Mouse (Mus musculus) neural tube, embryonic 14.5 days (tissue): Measurements from ENCODE around the gene Fignl1. TPM values are rescaled to one million over a fixed set of nuclear protein-coding genes. Genes with fewer than 3 reads are reported as not detected.
A peak's percentile ranks its signal among the peaks of the same experiment; 100 is the strongest.

ENCODE experiments used
- ATAC-seq: fragments of 200-750 bp; cut with Nextera tagmentation; 2 replicates; pipeline ENCODE4 v1.8.0; 2017; ENCODE audit warnings: low read depth, mild to moderate bottlenecking, moderate TSS enrichment, moderate library complexity
- H3K27ac ChIP-seq: fragments of 300-500 bp; sonication (generic); 2 replicates; pipeline ENCODE4 v1.5.1; 2014; ENCODE audit warnings: low read depth, mild to moderate bottlenecking, control low read depth, low read length, moderate library complexity, mixed read lengths
- H3K27me3 ChIP-seq: fragments of 300-500 bp; sonication (generic); 2 replicates; pipeline ENCODE4 v1.6.1; 2014; ENCODE audit warnings: low read length; ENCODE audit not compliant: control insufficient read depth, insufficient read depth
- H3K36me3 ChIP-seq: fragments of 300-500 bp; sonication (generic); 2 replicates; pipeline ENCODE4 v1.6.1; 2014; ENCODE audit warnings: low read length, mixed read lengths; ENCODE audit not compliant: control insufficient read depth, insufficient read depth
- H3K4me1 ChIP-seq: fragments of 300-500 bp; sonication (generic); 2 replicates; pipeline ENCODE4 v1.6.1; 2014; ENCODE audit warnings: low read length; ENCODE audit not compliant: control insufficient read depth, insufficient read depth
- H3K4me2 ChIP-seq: fragments of 300-500 bp; sonication (generic); 2 replicates; pipeline ENCODE4 v1.6.1; 2014; ENCODE audit warnings: mild to moderate bottlenecking, low read depth, low read length, control low read depth
- H3K4me3 ChIP-seq: fragments of 300-500 bp; sonication (generic); 2 replicates; pipeline ENCODE4 v1.5.1; 2014; ENCODE audit warnings: low read depth, low read length, control low read depth, mixed read lengths
- H3K9ac ChIP-seq: fragments of 300-500 bp; sonication (generic); replicated peaks from 2 replicates; pipeline ENCODE4 v1.6.1; 2014; ENCODE audit warnings: low read depth, mild to moderate bottlenecking, control low read depth, low read length, mixed read lengths
- H3K9me3 ChIP-seq: fragments of 300-500 bp; sonication (generic); 2 replicates; pipeline ENCODE4 v1.6.1; 2016; ENCODE audit warnings: low read length; ENCODE audit not compliant: control insufficient read depth
- WGBS: fragments of 180-500 bp; shearing (Covaris S2); extraction: QIAGEN DNeasy Blood & Tissue Kit; methylation state at CpG from one replicate; pipeline ENCODE4 v1.1.7; 2014; 5-methylcytosine and 5-hydroxymethylcytosine counted together
- polyA plus RNA-seq: library from polyadenylated mRNA; unstranded; fragments of >200 nt; fragmentation: Nextera tagmentation; extraction: Ambion mirVana; gene quantifications from 2 replicates; pipeline ENCODE4 v1.2.1, GENCODE M21; 2014

Fignl1 gene
- 8.0 and 9.5 TPM in 2 replicates for polyA plus RNA-seq

DNA sequence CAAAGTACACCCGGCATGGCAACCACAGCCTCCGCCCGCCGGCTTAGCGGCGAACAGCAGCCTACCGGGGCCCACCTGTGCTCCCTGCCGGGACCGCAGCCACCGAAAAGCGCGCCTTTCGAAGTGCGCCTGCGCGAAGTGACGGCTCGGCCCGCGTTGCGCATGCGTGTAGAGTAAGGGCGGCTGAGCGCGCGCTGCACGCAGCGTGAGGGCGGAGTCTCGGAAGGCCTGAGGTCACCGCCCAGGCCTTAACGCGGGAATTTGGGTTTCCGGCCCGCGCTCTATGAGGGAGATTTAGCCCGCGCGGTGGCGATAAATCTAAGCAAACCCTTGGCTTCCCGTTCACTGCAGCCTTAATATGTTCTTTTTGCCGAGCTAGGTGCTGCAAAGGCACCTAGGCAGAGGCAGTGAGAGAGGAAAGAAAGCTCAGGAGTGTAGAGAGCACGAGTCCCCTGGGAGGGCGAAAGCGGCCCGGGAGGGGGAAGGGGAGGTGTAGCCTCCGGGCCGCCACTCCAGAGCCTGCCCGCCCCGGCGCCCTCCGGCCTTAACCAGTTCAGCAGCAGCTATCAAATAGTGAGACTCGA, at the start of gene Fignl1:
Fignl1 (minus strand) TSS at position 143 of the 584 bp plus-strand sequence.
- H3K27me3 ChIP-seq: no peaks in the 10 kb centered on the region
- H3K36me3 ChIP-seq: no peaks in the 10 kb centered on the region
- H3K4me1 ChIP-seq: no peaks in the 10 kb centered on the region
- peak within 1 kb of the TSS; percentile 50 for H3K4me3 ChIP-seq
- no peaks in the 10 kb centered on the region for H3K9me3 ChIP-seq
- under 1% methylated on average over 53 of the region's 53 CpGs for WGBS
- peak within 1 kb of the TSS; percentile 65 for H3K4me2 ChIP-seq
- H3K9ac ChIP-seq: peak within 1 kb of the TSS; percentile 60
- ATAC-seq: peak; percentile 96
- H3K27ac ChIP-seq: peak within 1 kb of the TSS; percentile 90

GRCm38 (mm10) chr11:11856959-11857358, 48.2 kb upstream of the Fignl1 start:
- peaks cover 4% of the 10 kb centered on the region; the same call in 1 of the 2 replicates for H3K4me1 ChIP-seq
- no peaks in the 10 kb centered on the region for H3K36me3 ChIP-seq
- no peak overlapping the region for H3K4me3 ChIP-seq
- H3K9me3 ChIP-seq: no peaks in the 10 kb centered on the region
- H3K27me3 ChIP-seq: no peaks in the 10 kb centered on the region
- H3K9ac ChIP-seq: no peak overlapping the region
- no peak overlapping the region for H3K4me2 ChIP-seq
- 98% methylated on average over 3 of the region's 3 CpGs for WGBS
- ATAC-seq: no peak
- no peak overlapping the region for H3K27ac ChIP-seq

GRCm38 (mm10) chr11:11855685-11856131, 46.9 kb upstream of the Fignl1 start:
- peaks cover 4% of the 10 kb centered on the region; the same call in 1 of the 2 replicates for H3K4me1 ChIP-seq
- no peaks in the 10 kb centered on the region for H3K36me3 ChIP-seq
- H3K4me3 ChIP-seq: no peak overlapping the region
- no peak overlapping the region for H3K4me2 ChIP-seq
- ATAC-seq: peak; percentile 71
- H3K9ac ChIP-seq: no peak overlapping the region
- H3K27me3 ChIP-seq: no peaks in the 10 kb centered on the region
- H3K27ac ChIP-seq: peak overlapping the region; percentile 17; the same call in 1 of the 2 replicates
- H3K9me3 ChIP-seq: no peaks in the 10 kb centered on the region
- WGBS: 9% methylated on average over 11 of the region's 11 CpGs

- Histone ChIP-seq H3K4me2 (no peak overlapping the region), H3K27me3 (no peaks in the 10 kb centered on the region), H3K9ac (no peak overlapping the region), H3K27ac (no peak overlapping the region), H3K36me3 (no peaks in the 10 kb centered on the region), H3K4me1 (peaks cover 4% of the 10 kb centered on the region; the same call in 1 of the 2 replicates), H3K9me3 (no peaks in the 10 kb centered on the region), H3K4me3 (no peak overlapping the region)
- peak; percentile 66 for ATAC-seq
- WGBS: 14% methylated on average over 6 of the region's 6 CpGs
Measured at GRCm38 (mm10) chr11:11855061-11855672, 46.4 kb upstream of the Fignl1 start.

DNA sequence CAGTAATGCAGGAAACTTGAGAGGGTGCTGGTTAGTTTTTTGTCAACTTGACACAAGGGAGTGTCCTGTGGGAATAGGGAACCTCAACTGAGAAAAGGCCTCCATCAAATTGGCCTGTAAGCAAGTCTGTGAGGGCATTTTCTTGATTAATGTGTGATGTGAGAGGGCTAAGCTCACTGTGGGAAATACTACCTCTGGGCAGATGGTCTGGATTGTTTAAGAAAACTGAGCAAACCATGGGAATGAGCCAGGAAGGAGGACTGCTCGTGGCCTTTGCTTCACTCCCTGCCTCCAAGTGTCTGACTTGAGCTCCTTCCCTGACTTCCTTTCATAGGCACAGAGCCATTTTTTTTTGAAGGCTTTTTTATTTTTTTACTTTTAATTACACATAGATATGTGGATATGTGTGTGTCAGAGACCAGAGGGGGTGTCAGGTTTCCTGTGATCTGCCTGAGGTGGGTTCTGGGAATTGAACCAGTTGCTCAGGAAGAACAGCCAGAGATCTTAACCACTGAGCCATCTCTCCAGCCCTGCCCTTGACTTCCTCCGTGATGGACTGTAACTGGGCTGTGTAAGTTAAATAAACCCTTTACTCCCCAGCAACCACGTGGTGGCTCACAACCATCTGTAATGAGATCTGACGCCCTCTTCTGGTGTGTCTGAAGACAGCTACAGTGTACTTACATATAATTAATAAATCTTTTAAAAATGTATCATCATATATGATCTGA, 45.1 kb upstream of the Fignl1 start:
- Histone ChIP-seq H3K27ac (no peak overlapping the region), H3K4me3 (no peak overlapping the region), H3K27me3 (no peaks in the 10 kb centered on the region), H3K9ac (no peak overlapping the region), H3K4me1 (peaks cover 4% of the 10 kb centered on the region; the same call in 1 of the 2 replicates), H3K4me2 (no peak overlapping the region), H3K36me3 (no peaks in the 10 kb centered on the region), H3K9me3 (no peaks in the 10 kb centered on the region)
- 34% methylated on average over 4 of the region's 4 CpGs for WGBS
- no peak for ATAC-seq

GRCm38 (mm10) chr11:11851957-11852505, 43.3 kb upstream of the Fignl1 start:
- 51% methylated on average over 6 of the region's 6 CpGs for WGBS
- H3K9me3 ChIP-seq: no peaks in the 10 kb centered on the region
- H3K4me3 ChIP-seq: no peak overlapping the region
- H3K36me3 ChIP-seq: no peaks in the 10 kb centered on the region
- no peak overlapping the region for H3K9ac ChIP-seq
- H3K4me1 ChIP-seq: peaks cover 4% of the 10 kb centered on the region; the same call in 1 of the 2 replicates
- ATAC-seq: no peak; the same call in 1 of the 2 replicates
- H3K27me3 ChIP-seq: no peaks in the 10 kb centered on the region
- H3K27ac ChIP-seq: no peak overlapping the region
- no peak overlapping the region for H3K4me2 ChIP-seq

DNA sequence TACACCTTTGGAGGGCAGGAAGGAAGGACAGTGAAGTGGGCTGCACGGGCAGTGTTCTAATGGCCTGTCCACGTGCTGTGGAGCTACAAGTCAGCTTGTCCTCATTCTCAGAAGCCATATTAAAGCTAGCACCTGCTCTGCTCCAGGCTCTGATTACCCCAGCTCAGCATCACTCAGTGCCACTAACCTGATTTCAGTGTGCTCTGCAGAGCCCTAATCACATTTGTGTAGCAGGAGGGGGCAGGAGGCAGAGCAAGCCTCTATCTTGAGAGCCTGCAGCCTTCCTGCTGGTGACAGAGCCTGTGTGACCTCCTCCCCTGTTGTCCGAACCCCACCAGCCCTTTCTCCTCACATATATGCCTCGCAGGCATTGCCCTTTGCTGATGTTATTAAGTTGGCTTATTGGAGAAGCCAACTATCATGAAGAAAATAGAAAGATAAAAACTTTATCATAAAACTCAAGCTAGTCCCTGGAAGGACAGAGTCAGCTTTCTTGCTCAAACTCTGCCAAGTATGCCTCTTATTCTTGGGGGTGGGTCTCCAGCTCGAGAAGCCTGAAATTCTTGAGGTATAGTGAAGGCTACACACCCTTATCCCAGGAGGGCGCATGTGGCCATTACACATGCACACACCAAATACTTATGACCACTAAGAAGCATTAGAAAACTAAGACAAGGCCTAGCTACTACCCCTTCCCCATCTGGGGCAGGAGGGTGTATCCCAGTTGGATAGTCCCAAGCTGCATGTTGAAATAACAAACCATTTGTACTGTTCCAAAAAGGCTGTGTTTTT, 41.9 kb upstream of the Fignl1 start:
- WGBS: 70% methylated on average over 6 of the region's 6 CpGs
- Histone ChIP-seq H3K27ac (no peak overlapping the region), H3K27me3 (no peaks in the 10 kb centered on the region), H3K4me3 (no peak overlapping the region), H3K4me2 (no peak overlapping the region), H3K36me3 (no peaks in the 10 kb centered on the region), H3K4me1 (peaks cover 4% of the 10 kb centered on the region; the same call in 1 of the 2 replicates), H3K9ac (no peak overlapping the region), H3K9me3 (no peaks in the 10 kb centered on the region)
- ATAC-seq: no peak

GRCm38 (mm10) chr11:11849513-11850311, 41.0 kb upstream of the Fignl1 start:
- Histone ChIP-seq H3K4me2 (no peak overlapping the region), H3K27ac (no peak overlapping the region), H3K9me3 (no peaks in the 10 kb centered on the region), H3K4me3 (no peak overlapping the region), H3K9ac (no peak overlapping the region), H3K27me3 (no peaks in the 10 kb centered on the region), H3K36me3 (no peaks in the 10 kb centered on the region), H3K4me1 (no peaks in the 10 kb centered on the region)
- ATAC-seq: no peak
- 66% methylated on average over 13 of the region's 13 CpGs for WGBS
